Mouse (Mus musculus) urinary bladder, postnatal 25 days (tissue): Measurements from ENCODE around the gene Rps17.

Experiments
- DNase-seq: peaks from one replicate; pipeline ENCODE4 v3.0.0; 2022; ENCODE audit warnings: low spot score

Rps17 gene

GRCm38 (mm10) chr7:81344544-81345446, at the start of gene Rps17:
TSS of gene Rps17 (minus strand) at chr7:81345254.
- DNase-seq, result peak; percentile 99

- no peak for DNase-seq
These were observed 34.3 kb upstream of the Rps17 start for GRCm38 (mm10) chr7:81379363-81379762.

- DNase-seq, result no peak
These were observed 27.4 kb upstream of the Rps17 start for GRCm38 (mm10) chr7:81372337-81372920.

- no peak for DNase-seq
These were observed 26.8 kb upstream of the Rps17 start for GRCm38 (mm10) chr7:81371811-81372210.

- DNase-seq, result no peak
These were observed 24.7 kb upstream of the Rps17 start for GRCm38 (mm10) chr7:81369724-81370123.

- DNase-seq, result no peak
These were observed 22.9 kb upstream of the Rps17 start for GRCm38 (mm10) chr7:81367946-81368345.

GRCm38 (mm10) chr7:81356975-81357374, 11.9 kb upstream of the Rps17 start:
- no peak for DNase-seq

GRCm38 (mm10) chr7:81356360-81356759, 11.3 kb upstream of the Rps17 start:
- no peak for DNase-seq

GRCm38 (mm10) chr7:81355746-81356145, 10.7 kb upstream of the Rps17 start:
- no peak for DNase-seq

GRCm38 (mm10) chr7:81351826-81352225, 6.8 kb upstream of the Rps17 start:
- no peak for DNase-seq

- no peak for DNase-seq
These were observed 3.2 kb upstream of the Rps17 start for GRCm38 (mm10) chr7:81348206-81348605.

- DNase-seq, result no peak
These were observed 555 bp upstream of the Rps17 start for GRCm38 (mm10) chr7:81345447-81346170.

GRCm38 (mm10) chr7:81343831-81344230, 1.2 kb downstream of the Rps17 start:
- no peak for DNase-seq

- DNase-seq, result no peak
These were observed 1.7 kb downstream of the Rps17 start for GRCm38 (mm10) chr7:81343316-81343715.

GRCm38 (mm10) chr7:81342356-81343094, 2.5 kb downstream of the Rps17 start:
- DNase-seq, result no peak

- DNase-seq, result no peak
These were observed 3.5 kb downstream of the Rps17 start for GRCm38 (mm10) chr7:81341563-81341962.

GRCm38 (mm10) chr7:81339783-81340182, 5.3 kb downstream of the Rps17 start:
- no peak for DNase-seq

- DNase-seq, result no peak
These were observed 6.6 kb downstream of the Rps17 start for GRCm38 (mm10) chr7:81338522-81338873.

GRCm38 (mm10) chr7:81337785-81338521, 7.1 kb downstream of the Rps17 start:
- no peak for DNase-seq

GRCm38 (mm10) chr7:81336432-81336786, 8.6 kb downstream of the Rps17 start:
- peak; percentile 51 for DNase-seq

- DNase-seq, result no peak
These were observed 9.2 kb downstream of the Rps17 start for GRCm38 (mm10) chr7:81335705-81336431.
